Mouse (Mus musculus) embryonic fibroblast, embryonic 13.5 days (primary cell): ENCODE results near the gene Map3k21.

ENCODE experiments used
- CTCF ChIP-seq: IDR thresholded peaks from 2 replicates; pipeline ENCODE4 v1.5.1; 2011; ENCODE audit warnings: mild to moderate bottlenecking, control low read depth, low read length, moderate library complexity, borderline replicate concordance; ENCODE audit not compliant: insufficient read depth
- POLR2A ChIP-seq: IDR thresholded peaks from 2 replicates; pipeline ENCODE4 v1.6.1; 2011; ENCODE audit warnings: low read depth, mild to moderate bottlenecking, control low read depth, low read length, moderate library complexity

GRCm38 (mm10) chr8:125917013-125917412 is 6.8 kb downstream of the Map3k21 start:
- TF ChIP-seq CTCF = no peak
- TF ChIP-seq POLR2A = no peak
